Mouse (Mus musculus) ES-Bruce4 (cell line): ENCODE results near the gene Gm10428.

ENCODE experiments used
- CTCF ChIP-seq: IDR thresholded peaks from one replicate; pipeline ENCODE4 v1.8.1; 2011; ENCODE audit warnings: low read depth, low read length
- POLR2A ChIP-seq: IDR thresholded peaks from one replicate; pipeline ENCODE4 v1.8.1; 2011; ENCODE audit warnings: low read length; ENCODE audit not compliant: insufficient read depth

- no peak for TF ChIP-seq CTCF
- TF ChIP-seq POLR2A = no peak
Measured at GRCm38 (mm10) chr11:62748062-62748461, 4.8 kb upstream of the Gm10428 start.
